Mouse (Mus musculus) MEL-GATA-1-ER (cell line): ENCODE results near the gene Npcd.
A peak's percentile ranks its signal among the peaks of the same experiment; 100 is the strongest.

ENCODE experiments used
- DNase-seq: peaks from one replicate; pipeline ENCODE4 v3.0.0-alpha.2; 2012; ENCODE audit warnings: low read depth; ENCODE audit errors: extremely low read depth

Gene Npcd

GRCm38 (mm10) chr15:79834130-79834880, at the start of gene Npcd, which contains the start of gene Cbx6:
Gene Npcd, minus strand, starts transcription at chr15:79834237.
Gene Cbx6, minus strand, starts transcription at chr15:79834688.
- DNase-seq, result peak; percentile 60

GRCm38 (mm10) chr15:79883352-79883822, 49.4 kb upstream of the Npcd start:
- DNase-seq, result no peak

- no peak for DNase-seq
Observed at GRCm38 (mm10) chr15:79882623-79883267, 48.7 kb upstream of the Npcd start.

- no peak for DNase-seq
Observed at GRCm38 (mm10) chr15:79880477-79880876, 46.4 kb upstream of the Npcd start.

GRCm38 (mm10) chr15:79879319-79879718, 45.3 kb upstream of the Npcd start:
- DNase-seq, result peak; percentile 81

GRCm38 (mm10) chr15:79878725-79879136, 44.7 kb upstream of the Npcd start:
- peak; percentile 88 for DNase-seq

- no peak for DNase-seq
Observed at GRCm38 (mm10) chr15:79875261-79875995, 41.4 kb upstream of the Npcd start.

- DNase-seq, result peak; percentile 63
Observed at GRCm38 (mm10) chr15:79873995-79874394, 40.0 kb upstream of the Npcd start.

GRCm38 (mm10) chr15:79873545-79873944, 39.5 kb upstream of the Npcd start:
- no peak for DNase-seq

- no peak for DNase-seq
Observed at GRCm38 (mm10) chr15:79867260-79868002, 33.4 kb upstream of the Npcd start.

- no peak for DNase-seq
Observed at GRCm38 (mm10) chr15:79859821-79860220, 25.8 kb upstream of the Npcd start.

GRCm38 (mm10) chr15:79858979-79859378, 24.9 kb upstream of the Npcd start:
- DNase-seq, result no peak

- no peak for DNase-seq
Observed at GRCm38 (mm10) chr15:79850143-79850542, 16.1 kb upstream of the Npcd start.

GRCm38 (mm10) chr15:79847100-79847499, 13.1 kb upstream of the Npcd start:
- DNase-seq, result no peak

GRCm38 (mm10) chr15:79845986-79846385, 11.9 kb upstream of the Npcd start:
- no peak for DNase-seq

GRCm38 (mm10) chr15:79842985-79843384, 8.9 kb upstream of the Npcd start:
- no peak for DNase-seq

GRCm38 (mm10) chr15:79840281-79840680, 6.2 kb upstream of the Npcd start:
- DNase-seq, result no peak

GRCm38 (mm10) chr15:79834881-79835260, 834 bp upstream of the Npcd start:
- DNase-seq, result no peak

- DNase-seq, result no peak
Observed at GRCm38 (mm10) chr15:79833251-79834050, 586 bp downstream of the Npcd start.
